Mouse (Mus musculus): ENCODE data around the gene Tbc1d12. TPM values are rescaled to one million over a fixed set of nuclear protein-coding genes. Genes with fewer than 3 reads are reported as not detected.

The Tbc1d12 gene
- polyA plus RNA-seq, 1 experiment from 2014 or later: 2.2 TPM

DNA sequence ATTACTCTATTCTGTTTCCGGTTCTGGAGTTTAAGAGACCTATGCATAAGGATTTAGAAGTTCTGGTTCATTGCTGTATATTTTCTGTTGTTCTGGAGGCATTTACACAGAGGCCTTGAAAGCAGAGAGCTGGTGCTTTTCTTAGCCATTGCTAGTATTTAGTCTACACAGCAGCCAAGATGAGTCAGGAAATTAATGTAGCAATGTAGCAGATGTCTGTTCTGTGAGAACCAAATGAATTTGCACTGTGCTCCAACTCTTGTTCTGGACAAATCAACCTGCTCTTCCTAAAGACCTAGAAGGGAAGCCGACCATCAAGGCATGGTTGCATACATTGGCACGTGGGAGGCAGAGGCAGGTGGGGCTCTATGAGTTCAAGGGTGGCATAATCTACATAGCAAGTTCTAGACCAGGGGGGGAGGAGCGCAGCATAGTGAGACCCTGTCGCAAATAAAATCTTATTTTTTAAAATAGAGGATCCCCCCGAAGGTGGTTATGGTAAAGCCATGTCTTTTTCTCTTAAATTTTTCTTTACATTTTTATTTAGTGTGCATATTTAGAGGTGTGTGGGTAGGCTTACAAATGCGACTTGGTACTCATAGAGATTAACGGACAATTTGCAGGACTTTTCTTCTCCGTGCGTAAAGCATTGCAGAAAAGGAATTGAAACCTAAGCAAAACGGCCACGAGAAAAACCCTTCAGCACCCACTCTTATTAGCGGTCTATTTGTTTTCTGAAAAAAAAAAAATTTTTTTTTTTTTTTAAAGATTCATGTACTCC lies 93.3 kb downstream of the Tbc1d12 start:
- 82% methylated on average over 13 of the region's 13 CpGs for WGBS
- DNase-seq (ENCODE audit: extremely low spot score, low spot score): no peak
- H3K27me3 ChIP-seq (ENCODE audit: poor library complexity, severe bottlenecking): no peaks in the 10 kb centered on the region
- H3K27ac ChIP-seq: no peak overlapping the region
- peak overlapping the region; percentile 90; the same call in 1 of the 2 replicates for H3K4me3 ChIP-seq
- peaks cover 23% of the 10 kb centered on the region for H3K4me1 ChIP-seq
- no peaks in the 10 kb centered on the region for H3K9me3 ChIP-seq
- peaks cover 24% of the 10 kb centered on the region for H3K36me3 ChIP-seq (replicated peaks)

DNA sequence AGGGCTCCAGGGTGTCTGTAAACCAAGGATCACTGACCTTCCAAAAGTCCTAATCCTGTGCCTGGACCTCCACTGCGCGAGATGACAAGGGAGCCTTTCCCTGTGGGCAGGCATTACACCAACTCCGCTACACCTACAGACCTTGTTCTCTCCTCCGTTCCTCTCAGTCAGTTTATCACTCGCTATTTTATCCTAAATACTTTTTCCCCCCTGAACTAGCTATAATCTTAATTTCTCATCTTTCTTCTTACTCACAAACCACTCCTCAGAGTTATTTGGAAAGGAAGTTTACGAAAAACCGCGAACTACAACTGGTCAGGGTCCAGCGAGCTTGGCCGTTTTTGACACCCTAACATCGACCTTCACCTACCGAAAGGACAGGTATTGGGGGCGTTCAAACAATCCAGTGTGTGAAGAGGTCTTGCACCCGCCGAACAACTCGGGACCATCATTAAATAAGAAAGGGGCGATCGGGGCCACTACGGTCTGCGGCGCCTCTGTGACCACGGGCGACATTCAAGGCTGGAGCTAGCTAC lies 93.9 kb downstream of the Tbc1d12 start:
- Histone ChIP-seq H3K27ac (peak overlapping the region; percentile 99), H3K36me3 (replicated peaks) (peaks cover 31% of the 10 kb centered on the region)
- no peak for DNase-seq (ENCODE audit: extremely low spot score, low spot score)

DNA sequence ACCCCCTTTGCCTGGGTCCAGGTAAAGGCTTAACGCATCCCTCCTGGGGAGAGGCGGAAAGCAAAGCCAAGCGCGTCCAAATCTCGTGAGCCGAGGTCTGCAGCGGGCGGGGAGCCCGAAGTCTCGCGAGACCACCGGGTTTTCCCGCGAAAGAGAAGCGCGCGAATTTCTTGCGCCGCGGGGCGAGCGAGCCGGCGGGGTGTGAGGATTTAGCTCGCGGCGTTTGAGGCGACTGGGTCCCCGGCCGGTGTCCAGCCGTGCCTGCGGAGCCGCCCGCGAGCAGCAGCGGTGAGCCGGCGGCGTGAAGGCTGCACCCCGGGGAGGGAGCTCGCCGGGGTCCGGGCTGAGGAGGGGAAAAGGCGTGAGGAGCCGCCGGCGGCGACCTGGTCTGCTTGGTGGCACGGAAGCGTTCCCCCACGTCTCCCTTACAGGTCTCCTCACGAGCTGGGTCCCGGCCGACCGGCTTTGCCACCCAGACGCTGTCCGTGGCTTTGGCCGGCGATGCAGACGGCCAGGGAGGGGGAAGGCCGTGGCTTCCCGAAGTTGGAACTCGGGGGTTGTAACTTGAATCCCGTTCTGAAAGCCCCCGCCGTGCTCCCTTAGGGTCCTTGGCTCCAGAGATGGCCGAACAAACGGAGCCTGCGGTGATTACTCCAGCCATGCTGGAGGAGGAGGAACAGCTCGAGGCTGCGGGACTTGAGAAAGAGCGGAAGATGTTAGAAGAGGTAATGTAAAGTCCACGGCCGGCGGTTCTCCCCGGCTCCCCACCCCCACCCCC lies 94.6 kb downstream of the Tbc1d12 start, which contains the start of gene Hells:
TSS of gene Hells (plus strand) at position 128 of the 778 bp plus-strand sequence.
- H3K27me3 ChIP-seq (ENCODE audit: poor library complexity, severe bottlenecking): no peaks in the 10 kb centered on the region
- H3K36me3 ChIP-seq (replicated peaks): peaks cover 37% of the 10 kb centered on the region
- under 1% methylated on average over 76 of the region's 76 CpGs for WGBS
- H3K4me3 ChIP-seq: peak within 1 kb of the TSS; percentile 90
- H3K9me3 ChIP-seq: no peaks in the 10 kb centered on the region
- H3K4me1 ChIP-seq: peaks cover 23% of the 10 kb centered on the region
- peak within 1 kb of the TSS; percentile 99 for H3K27ac ChIP-seq
- peak; percentile 89 for DNase-seq (ENCODE audit: extremely low spot score, low spot score)

More for the DNA sequence above, 93.9 kb downstream of the Tbc1d12 start:
- H3K9me3 ChIP-seq: no peaks in the 10 kb centered on the region
- peaks cover 23% of the 10 kb centered on the region for H3K4me1 ChIP-seq
- H3K27me3 ChIP-seq (ENCODE audit: poor library complexity, severe bottlenecking): no peaks in the 10 kb centered on the region
- 3% methylated on average over 23 of the region's 23 CpGs for WGBS
- peak overlapping the region; percentile 90 for H3K4me3 ChIP-seq

DNA sequence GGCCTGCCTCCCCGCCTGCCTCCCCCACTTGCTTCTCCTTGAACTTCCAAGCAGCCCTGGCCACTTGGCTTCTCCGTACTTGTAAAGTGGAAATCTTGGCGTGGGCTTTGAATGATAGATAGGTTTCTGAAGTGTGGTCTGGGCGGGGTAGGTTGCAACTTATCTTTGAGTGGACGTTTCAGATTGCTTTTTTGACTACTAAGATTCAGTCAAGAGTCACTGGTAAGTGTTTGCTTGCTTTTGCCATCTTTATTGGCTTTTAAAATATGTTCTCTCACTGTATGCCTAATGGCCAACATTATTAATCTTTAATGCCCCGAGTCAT lies 95.1 kb downstream of the Tbc1d12 start:
- DNase-seq (ENCODE audit: extremely low spot score, low spot score): no peak
- H3K4me3 ChIP-seq: peak overlapping the region; percentile 90
- peak overlapping the region; percentile 99 for H3K27ac ChIP-seq
- peaks cover 43% of the 10 kb centered on the region for H3K36me3 ChIP-seq (replicated peaks)
- no peaks in the 10 kb centered on the region for H3K9me3 ChIP-seq
- whole genome bisulfite sequencing: 2% methylated on average over 6 of the region's 6 CpGs
- H3K4me1 ChIP-seq: peaks cover 23% of the 10 kb centered on the region
- no peaks in the 10 kb centered on the region for H3K27me3 ChIP-seq (ENCODE audit: poor library complexity, severe bottlenecking)

DNA sequence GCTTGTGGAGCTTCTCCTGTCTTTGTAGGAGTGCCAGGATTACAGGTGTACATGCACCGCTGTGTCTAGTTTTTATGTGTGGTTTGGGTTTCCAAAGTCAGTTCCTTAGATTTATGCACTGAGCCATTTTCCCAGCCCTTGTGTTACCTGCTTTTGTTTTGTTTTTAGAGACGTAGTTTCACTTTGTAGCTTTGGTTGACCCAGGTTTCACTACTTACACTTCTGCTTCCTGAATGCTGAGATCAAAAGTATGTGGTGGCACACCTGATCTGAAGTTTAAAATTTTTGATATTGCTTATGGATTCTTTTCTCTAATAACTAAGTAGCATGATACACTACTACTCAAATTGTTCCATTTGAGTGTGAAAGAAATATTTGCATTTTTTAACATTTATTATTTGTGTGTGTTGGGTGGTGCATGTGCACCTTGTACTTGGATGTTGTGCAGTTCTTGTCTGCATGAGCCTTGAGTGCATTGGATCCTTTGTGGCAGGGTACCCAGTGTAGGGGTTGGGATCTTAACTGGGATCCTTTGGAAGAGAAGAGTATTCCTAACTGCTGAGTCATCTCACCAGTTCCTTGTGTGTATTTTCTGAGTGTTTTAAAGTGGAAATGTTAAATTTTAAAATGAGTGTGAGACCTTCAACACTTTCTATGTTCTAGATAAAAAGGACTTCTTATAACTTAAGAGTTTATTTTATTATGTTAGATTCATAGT lies 108.4 kb downstream of the Tbc1d12 start:
- no peak for DNase-seq (ENCODE audit: extremely low spot score, low spot score)
- H3K4me1 ChIP-seq: no peaks in the 10 kb centered on the region
- H3K27ac ChIP-seq: no peak overlapping the region
- H3K4me3 ChIP-seq: no peak overlapping the region
- H3K27me3 ChIP-seq (ENCODE audit: poor library complexity, severe bottlenecking): no peaks in the 10 kb centered on the region
- peaks cover 99% of the 10 kb centered on the region for H3K36me3 ChIP-seq (replicated peaks)
- H3K9me3 ChIP-seq: no peaks in the 10 kb centered on the region
- 92% methylated on average over 2 of the region's 2 CpGs for WGBS

Other genes starting within 250 kb of the Tbc1d12 start
- 11.6 and 11.9 TPM in 2 replicates for gene Noc3l, start 17.3 kb upstream of the Tbc1d12 start, polyA plus RNA-seq (2016; fragmentation: Nextera tagmentation; extraction: Ambion mirVana)
- 115 and 122 TPM in 2 replicates for gene Hells, start 94.3 kb downstream of the Tbc1d12 start, polyA plus RNA-seq (2016; fragmentation: Nextera tagmentation; extraction: Ambion mirVana)
- not detected in 2 replicates for gene Cyp2c55, start 170.4 kb downstream of the Tbc1d12 start, polyA plus RNA-seq (2016; fragmentation: Nextera tagmentation; extraction: Ambion mirVana)
- not detected in 2 replicates for gene Cyp2c65, start 224.4 kb downstream of the Tbc1d12 start, polyA plus RNA-seq (2016; fragmentation: Nextera tagmentation; extraction: Ambion mirVana)